Mouse (Mus musculus) liver, adult 2 months (tissue): Measurements from ENCODE around the gene Dgkz.

Source experiments
- CTCF ChIP-seq: fragments of 200-500 bp; IDR thresholded peaks from 2 replicates; pipeline ENCODE4 v1.5.1; 2011; ENCODE audit warnings: low read depth, low read length, control low read depth
- POLR2A ChIP-seq: fragments of 200-500 bp; IDR thresholded peaks from 2 replicates; pipeline ENCODE4 v1.6.1; 2011; ENCODE audit warnings: low read length, control low read depth; ENCODE audit not compliant: insufficient read depth; ENCODE audit errors: extremely low read depth

GRCm38 (mm10) chr2:91926949-91927348 lies 48.7 kb downstream of the Dgkz start, which contains the start of gene Chrm4:
- TF ChIP-seq CTCF (no peak), POLR2A (no peak)
